Mouse (Mus musculus): ENCODE results near the gene Olfr666. TPM values are rescaled to one million over a fixed set of nuclear protein-coding genes. Genes with fewer than 3 reads are reported as not detected.
"Not testable (repeated sequence)": the region's sequence is repeated elsewhere in the genome, so short reads cannot be mapped to it uniquely, and the experiment has no call there.

The Olfr666 gene
- polyA plus RNA-seq (2012; rRNA removed) = not detected in 2 replicates

DNA sequence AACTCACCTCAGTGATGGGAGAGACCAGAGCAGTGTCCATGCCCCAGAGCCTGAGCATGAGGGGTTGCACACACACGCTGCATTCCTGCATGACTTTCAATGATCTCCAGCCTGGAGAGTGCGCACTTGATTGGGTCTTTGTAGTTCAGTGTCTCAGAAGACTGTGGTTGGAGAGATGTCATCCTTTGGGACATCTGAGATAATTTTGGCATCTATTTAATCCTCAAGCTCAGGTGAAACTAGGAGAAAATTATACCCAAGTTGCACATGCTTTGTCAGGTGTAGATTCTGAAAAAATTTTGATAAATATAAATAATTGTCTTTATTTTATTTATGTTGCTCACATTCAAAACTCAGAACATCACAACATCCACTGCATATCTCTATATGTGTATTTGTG, at the start of gene Olfr666:
Gene Olfr666 (minus strand): TSS at position 101 of the 400 bp plus-strand sequence.
- 85% methylated on average over 2 of the region's 2 CpGs for WGBS
- Histone ChIP-seq H3K27ac (ENCODE audit: insufficient read depth, low read length) (no peak within 1 kb of the TSS), H3K27me3 (ENCODE audit: control insufficient read depth, insufficient read depth, low read length) (no peaks in the 10 kb centered on the region), H3K4me1 (ENCODE audit: control insufficient read depth, insufficient read depth, insufficient read length) (no peaks in the 10 kb centered on the region), H3K36me3 (ENCODE audit: control insufficient read depth, insufficient read depth, low read length) (no peaks in the 10 kb centered on the region), H3K4me3 (ENCODE audit: extremely low read depth, insufficient read depth, insufficient read length) (no peak within 1 kb of the TSS)
- no peak for DNase-seq (ENCODE audit: low read depth in 1 of 2, low spot score in 2 of 2)
- TF ChIP-seq CTCF (IDR thresholded peaks at IDR 0.05; ENCODE audit: extremely low read depth, insufficient read depth, insufficient read length, insufficient replicate concordance) (no peak), POLR2A (IDR thresholded peaks at IDR 0.05; ENCODE audit: low read depth, low read length) (no peak)

DNA sequence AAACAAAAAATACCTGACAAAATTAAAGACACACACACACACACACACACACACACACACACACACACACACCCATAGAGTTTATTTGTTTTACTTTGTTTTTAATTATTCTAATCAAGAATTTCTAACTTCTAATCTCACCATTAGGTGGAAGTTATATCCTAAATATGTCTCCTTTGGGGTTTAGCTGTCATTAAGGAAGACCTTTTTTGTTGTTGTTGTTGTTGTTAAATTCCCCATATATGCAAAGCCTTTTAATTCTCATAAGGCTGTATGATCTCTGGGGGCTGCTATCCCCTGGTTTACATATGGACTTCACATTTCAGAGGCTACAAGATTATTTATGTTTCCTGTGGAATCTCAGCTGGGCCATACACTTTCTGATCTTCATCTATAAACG, 38.2 kb upstream of the Olfr666 start, which contains the start of gene Olfr669:
Gene Olfr669 (plus strand): TSS at position 301 of the 400 bp plus-strand sequence.
- H3K27me3 ChIP-seq (ENCODE audit: control insufficient read depth, insufficient read depth, low read length) = no peaks in the 10 kb centered on the region
- no peak within 1 kb of the TSS for H3K27ac ChIP-seq (ENCODE audit: insufficient read depth, low read length)
- no peak within 1 kb of the TSS for H3K4me3 ChIP-seq (ENCODE audit: extremely low read depth, insufficient read depth, insufficient read length)
- no peaks in the 10 kb centered on the region for H3K4me1 ChIP-seq (ENCODE audit: control insufficient read depth, insufficient read depth, insufficient read length)
- DNase-seq (ENCODE audit: low read depth in 1 of 2, low spot score in 2 of 2) = no peak
- no peaks in the 10 kb centered on the region for H3K36me3 ChIP-seq (ENCODE audit: control insufficient read depth, insufficient read depth, low read length)
- TF ChIP-seq POLR2A (IDR thresholded peaks at IDR 0.05; ENCODE audit: low read depth, low read length) = no peak
- no peak for TF ChIP-seq CTCF (IDR thresholded peaks at IDR 0.05; ENCODE audit: extremely low read depth, insufficient read depth, insufficient read length, insufficient replicate concordance)
- WGBS = 87% methylated on average over 1 of the region's 1 CpGs

DNA sequence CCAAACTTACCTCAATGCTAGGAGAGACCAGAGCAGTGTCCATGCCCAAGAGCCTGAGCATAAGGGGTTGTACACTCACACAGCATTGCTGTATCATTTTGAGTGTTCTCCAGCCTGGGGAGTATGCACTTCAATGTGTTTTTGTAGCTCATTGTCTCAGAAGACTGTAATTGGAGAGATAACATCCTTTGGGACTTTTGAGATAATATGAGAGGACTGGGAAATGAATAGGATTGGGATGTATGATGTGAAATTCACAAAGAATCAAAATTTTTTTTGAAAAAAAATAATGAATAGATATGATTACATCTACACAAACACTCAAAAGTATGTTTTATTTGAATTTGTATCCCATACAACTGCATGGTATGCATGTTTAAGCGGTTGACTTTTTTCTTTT, 32.2 kb upstream of the Olfr666 start, which contains the start of gene Olfr668:
Gene Olfr668 (minus strand): TSS at position 101 of the 400 bp plus-strand sequence.
- Histone ChIP-seq H3K4me1 (ENCODE audit: control insufficient read depth, insufficient read depth, insufficient read length) (no peaks in the 10 kb centered on the region), H3K27me3 (ENCODE audit: control insufficient read depth, insufficient read depth, low read length) (no peaks in the 10 kb centered on the region), H3K27ac (ENCODE audit: insufficient read depth, low read length) (no peak within 1 kb of the TSS), H3K4me3 (ENCODE audit: extremely low read depth, insufficient read depth, insufficient read length) (no peak within 1 kb of the TSS), H3K36me3 (ENCODE audit: control insufficient read depth, insufficient read depth, low read length) (no peaks in the 10 kb centered on the region)
- no peak for TF ChIP-seq POLR2A (IDR thresholded peaks at IDR 0.05; ENCODE audit: low read depth, low read length)
- no peak for TF ChIP-seq CTCF (IDR thresholded peaks at IDR 0.05; ENCODE audit: extremely low read depth, insufficient read depth, insufficient read length, insufficient replicate concordance)
- DNase-seq (ENCODE audit: low read depth in 1 of 2, low spot score in 2 of 2) = no peak
- WGBS = 64% methylated on average over 1 of the region's 1 CpGs

DNA sequence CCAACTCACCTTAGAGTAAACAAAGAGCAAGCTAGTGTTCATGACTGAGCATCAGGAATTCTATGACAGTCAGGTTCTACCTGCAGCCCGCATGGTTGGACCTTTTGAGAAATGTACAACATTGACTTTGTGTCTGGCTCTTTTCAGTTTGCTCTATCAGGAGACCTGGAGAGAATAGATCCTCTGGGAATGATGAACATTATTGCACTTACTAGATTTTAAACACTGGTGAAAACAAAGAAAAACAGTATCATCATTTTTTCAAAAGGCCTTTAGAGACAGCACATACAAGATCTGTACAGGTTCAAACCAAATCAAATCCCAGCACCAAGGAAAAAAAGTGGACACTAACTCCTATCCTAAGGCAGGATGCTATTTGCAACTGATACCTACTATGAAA, 25.6 kb upstream of the Olfr666 start, which contains the start of gene Olfr667:
Gene Olfr667 (minus strand): TSS at position 101 of the 400 bp plus-strand sequence.
- TF ChIP-seq CTCF (IDR thresholded peaks at IDR 0.05; ENCODE audit: extremely low read depth, insufficient read depth, insufficient read length, insufficient replicate concordance) (no peak), POLR2A (IDR thresholded peaks at IDR 0.05; ENCODE audit: low read depth, low read length) (no peak)
- Histone ChIP-seq H3K4me3 (ENCODE audit: extremely low read depth, insufficient read depth, insufficient read length) (no peak within 1 kb of the TSS), H3K36me3 (ENCODE audit: control insufficient read depth, insufficient read depth, low read length) (no peaks in the 10 kb centered on the region), H3K27ac (ENCODE audit: insufficient read depth, low read length) (no peak within 1 kb of the TSS), H3K27me3 (ENCODE audit: control insufficient read depth, insufficient read depth, low read length) (no peaks in the 10 kb centered on the region), H3K4me1 (ENCODE audit: control insufficient read depth, insufficient read depth, insufficient read length) (no peaks in the 10 kb centered on the region)
- DNase-seq (ENCODE audit: low read depth in 1 of 2, low spot score in 2 of 2) = no peak
- 84% methylated on average over 1 of the region's 1 CpGs for WGBS

DNA sequence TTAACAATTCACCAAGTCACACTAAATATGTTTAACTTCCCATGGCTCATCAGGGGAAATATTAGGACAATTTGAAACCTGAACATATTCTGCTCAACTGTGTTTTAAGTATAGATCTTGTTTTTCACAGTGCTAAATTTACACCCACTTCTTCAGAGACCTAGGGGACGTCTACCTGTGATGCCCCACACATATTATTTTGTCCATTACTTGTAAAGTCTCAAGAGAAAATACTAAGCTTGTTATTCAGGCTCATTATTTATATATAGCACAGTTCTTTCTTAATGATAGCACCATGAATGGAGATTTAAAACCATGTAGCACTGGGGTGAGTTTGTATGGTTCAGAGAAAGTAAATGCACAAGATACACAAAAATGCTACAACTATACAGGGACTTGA, 18.0 kb downstream of the Olfr666 start, which contains the start of gene Olfr665:
Gene Olfr665 (plus strand): TSS at position 301 of the 400 bp plus-strand sequence.
- TF ChIP-seq POLR2A (IDR thresholded peaks at IDR 0.05; ENCODE audit: low read depth, low read length) (no peak), CTCF (IDR thresholded peaks at IDR 0.05; ENCODE audit: extremely low read depth, insufficient read depth, insufficient read length, insufficient replicate concordance) (no peak)
- H3K27me3 ChIP-seq (ENCODE audit: control insufficient read depth, insufficient read depth, low read length) = no peaks in the 10 kb centered on the region
- DNase-seq (ENCODE audit: low read depth in 1 of 2, low spot score in 2 of 2) = no peak
- 43% methylated on average over 1 of the region's 1 CpGs for WGBS
- no peaks in the 10 kb centered on the region for H3K4me1 ChIP-seq (ENCODE audit: control insufficient read depth, insufficient read depth, insufficient read length)
- no peaks in the 10 kb centered on the region for H3K36me3 ChIP-seq (ENCODE audit: control insufficient read depth, insufficient read depth, low read length)
- no peak within 1 kb of the TSS for H3K4me3 ChIP-seq (ENCODE audit: extremely low read depth, insufficient read depth, insufficient read length)
- no peak within 1 kb of the TSS for H3K27ac ChIP-seq (ENCODE audit: insufficient read depth, low read length)

DNA sequence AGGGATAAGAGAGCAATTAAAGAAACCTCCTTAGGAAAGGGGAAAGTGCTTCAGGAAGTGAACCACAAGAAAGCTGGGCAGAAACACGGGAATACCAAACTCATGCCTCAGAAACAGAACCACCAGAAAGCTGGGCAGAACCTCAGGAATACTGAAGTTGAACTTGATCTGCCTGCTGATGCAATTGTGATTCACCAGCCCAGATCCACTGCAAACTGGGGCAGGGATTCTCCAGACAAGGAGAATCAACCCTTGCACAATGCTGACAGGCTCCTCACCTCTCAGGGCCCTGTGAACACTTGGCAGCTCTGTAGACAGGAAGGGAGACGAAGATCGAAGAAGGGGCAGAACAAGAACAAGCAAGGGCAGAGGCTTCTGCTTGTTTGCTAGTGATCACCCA, 34.4 kb downstream of the Olfr666 start:
- H3K27me3 ChIP-seq (ENCODE audit: control insufficient read depth, insufficient read depth, low read length) = no peaks in the 10 kb centered on the region
- no peaks in the 10 kb centered on the region for H3K4me1 ChIP-seq (ENCODE audit: control insufficient read depth, insufficient read depth, insufficient read length)
- H3K36me3 ChIP-seq (ENCODE audit: control insufficient read depth, insufficient read depth, low read length) = no peaks in the 10 kb centered on the region
- H3K27ac ChIP-seq (ENCODE audit: insufficient read depth, low read length) = no peak overlapping the region
- no peak overlapping the region for H3K4me3 ChIP-seq (ENCODE audit: extremely low read depth, insufficient read depth, insufficient read length)
- no peak for DNase-seq (ENCODE audit: low read depth in 1 of 2, low spot score in 2 of 2)
- TF ChIP-seq CTCF (IDR thresholded peaks at IDR 0.05; ENCODE audit: extremely low read depth, insufficient read depth, insufficient read length, insufficient replicate concordance) (no peak), POLR2A (IDR thresholded peaks at IDR 0.05; ENCODE audit: low read depth, low read length) (no peak)
- 83% methylated on average over 3 of the region's 3 CpGs for WGBS

DNA sequence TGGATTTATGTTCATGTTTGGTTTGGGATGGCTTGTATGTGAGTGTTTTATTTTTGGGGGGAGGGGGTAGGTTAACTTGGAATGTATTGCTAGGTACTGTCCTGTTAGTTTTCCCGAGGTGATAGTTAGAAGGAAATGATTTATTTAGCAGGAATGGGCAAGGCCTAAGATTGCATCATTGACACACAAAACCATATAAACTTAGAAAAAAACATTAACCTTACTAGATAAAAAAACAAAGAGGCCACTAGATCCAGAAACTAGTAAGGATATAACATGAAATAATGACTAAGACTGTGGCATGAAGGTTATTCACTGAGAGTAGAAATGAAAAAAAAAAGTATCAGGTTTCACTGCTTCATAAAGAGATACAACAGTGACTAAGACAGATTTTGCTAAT, 38.1 kb downstream of the Olfr666 start:
- Histone ChIP-seq H3K36me3 (ENCODE audit: control insufficient read depth, insufficient read depth, low read length) (no peaks in the 10 kb centered on the region), H3K4me3 (ENCODE audit: extremely low read depth, insufficient read depth, insufficient read length) (no peak overlapping the region), H3K27ac (ENCODE audit: insufficient read depth, low read length) (no peak overlapping the region), H3K4me1 (ENCODE audit: control insufficient read depth, insufficient read depth, insufficient read length) (no peaks in the 10 kb centered on the region), H3K27me3 (ENCODE audit: control insufficient read depth, insufficient read depth, low read length) (no peaks in the 10 kb centered on the region)
- 70% methylated on average over 1 of the region's 1 CpGs for WGBS
- DNase-seq (ENCODE audit: low read depth in 1 of 2, low spot score in 2 of 2) = no peak
- TF ChIP-seq CTCF (IDR thresholded peaks at IDR 0.05; ENCODE audit: extremely low read depth, insufficient read depth, insufficient read length, insufficient replicate concordance) (no peak), POLR2A (IDR thresholded peaks at IDR 0.05; ENCODE audit: low read depth, low read length) (no peak)

DNA sequence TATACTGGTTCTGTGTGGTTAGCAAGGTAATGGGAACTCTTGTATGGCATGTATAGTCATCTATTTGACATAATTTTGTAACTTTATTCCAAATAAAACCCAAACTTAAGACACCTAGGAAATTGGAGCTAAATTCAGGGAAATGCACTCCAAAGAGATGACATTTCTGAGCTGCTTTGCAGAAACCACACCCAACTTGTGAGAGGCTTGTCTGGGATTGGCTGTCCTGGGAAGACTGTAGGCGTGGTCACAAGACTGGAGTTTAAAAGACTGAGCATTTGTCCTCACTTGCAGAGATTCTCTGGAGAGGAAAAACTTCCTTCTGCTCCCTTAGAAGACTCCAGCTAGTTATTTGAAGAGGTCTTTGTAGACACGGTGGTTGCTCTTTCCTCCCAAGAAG, 39.0 kb downstream of the Olfr666 start, which contains the start of gene Usp17la:
Gene Usp17la (plus strand): TSS at position 301 of the 400 bp plus-strand sequence.
- 79% methylated on average over 2 of the region's 2 CpGs for WGBS

More for the DNA sequence above, 39.0 kb downstream of the Olfr666 start, which contains the start of gene Usp17la:
- not testable (repeated sequence) for DNase-seq (ENCODE audit: low read depth in 1 of 2, low spot score in 2 of 2); H3K27ac ChIP-seq (ENCODE audit: insufficient read depth, low read length); H3K4me1 ChIP-seq (ENCODE audit: control insufficient read depth, insufficient read depth, insufficient read length); H3K36me3 ChIP-seq (ENCODE audit: control insufficient read depth, insufficient read depth, low read length); H3K27me3 ChIP-seq (ENCODE audit: control insufficient read depth, insufficient read depth, low read length); H3K4me3 ChIP-seq (ENCODE audit: extremely low read depth, insufficient read depth, insufficient read length)

Measured in spleen, adult 2 months (tissue).